Mouse (Mus musculus) gastrocnemius, postnatal 14 days (tissue): ENCODE measurements around the gene Scel. TPM values are rescaled to one million over a fixed set of nuclear protein-coding genes. Genes with fewer than 3 reads are reported as not detected.

Source experiments
- DNase-seq: peaks from one replicate; pipeline ENCODE4 v3.0.0; 2021; ENCODE audit warnings: mixed read lengths
- intact Hi-C: fragments of 180-260 bp; cut with DNase I; formaldehyde crosslinking; loops from one replicate; pipeline ENCODE4 v1.15.1; 2025; ENCODE audit warnings: low total_unique reads
- microRNA-seq, 2 experiments: library from miRNA; unstranded; fragments of <30 nt; microRNA quantifications; one replicate each; pipeline ENCODE4 v1.2.0; 2021
- total RNA-seq, 2 experiments: library from RNA; stranded (reverse); gene quantifications; 2 replicates each; pipeline ENCODE4 v1.2.3; 2021

Gene Scel
- total RNA-seq, 2 experiments from 2014 or later, result 0.18 TPM; not detected in 1

- intact Hi-C loops, result no loop called here
- DNase-seq, result no peak
Measured at GRCm38 (mm10) chr14:103643933-103644332, 130.8 kb downstream of the Scel start.

- intact Hi-C loops, result no loop called here
- no peak for DNase-seq
Measured at GRCm38 (mm10) chr14:103647981-103648380, 134.8 kb downstream of the Scel start.

GRCm38 (mm10) chr14:103648623-103649255 lies 135.6 kb downstream of the Scel start:
- no peak for DNase-seq
- intact Hi-C loops, result no loop called here

- intact Hi-C loops, result no loop called here
- no peak for DNase-seq
Measured at GRCm38 (mm10) chr14:103649302-103649701, 136.2 kb downstream of the Scel start.

- intact Hi-C loops, result no loop called here
- DNase-seq, result peak; percentile 32
Measured at GRCm38 (mm10) chr14:103649896-103650334, 136.8 kb downstream of the Scel start, which contains the start of gene Slain1. Gene Slain1, plus strand, starts transcription at chr14:103650228.

GRCm38 (mm10) chr14:103650413-103651101 lies 137.4 kb downstream of the Scel start:
- peak; percentile 17 for DNase-seq
- intact Hi-C loops, result no loop called here

- intact Hi-C loops, result no loop called here
- DNase-seq, result no peak
Measured at GRCm38 (mm10) chr14:103651106-103651505, 138.0 kb downstream of the Scel start.

- intact Hi-C loops, result no loop called here
- no peak for DNase-seq
Measured at GRCm38 (mm10) chr14:103651562-103651961, 138.4 kb downstream of the Scel start.

- intact Hi-C loops, result no loop called here
- DNase-seq, result no peak
Measured at GRCm38 (mm10) chr14:103652524-103652923, 139.4 kb downstream of the Scel start.

- DNase-seq, result no peak
- intact Hi-C loops, result no loop called here
Measured at GRCm38 (mm10) chr14:103653800-103654199, 140.7 kb downstream of the Scel start.

GRCm38 (mm10) chr14:103655448-103655847 lies 142.3 kb downstream of the Scel start:
- intact Hi-C loops, result no loop called here
- DNase-seq, result no peak

GRCm38 (mm10) chr14:103657876-103658275 lies 144.7 kb downstream of the Scel start:
- DNase-seq, result no peak
- intact Hi-C loops, result no loop called here

Small RNA genes lying within 50 kb of the gene (microRNA-seq; reads per million reads assigned to microRNA genes)
- 0 reads per million in 2 experiments for gene Gm22877

Other genes with a start within 250 kb of the Scel start
- gene Mycbp2, start 166.5 kb upstream of the Scel start, total RNA-seq, result 10 to 100 TPM; 23.9 to 24.0 TPM
- under 1 TPM in 1 of 2 experiments, not detected in 1; 0.08 TPM for gene Slain1, start 136.9 kb downstream of the Scel start, total RNA-seq